Comparison of ENCODE assay signal across 14 mouse cellular contexts in the genomic region with DNA sequence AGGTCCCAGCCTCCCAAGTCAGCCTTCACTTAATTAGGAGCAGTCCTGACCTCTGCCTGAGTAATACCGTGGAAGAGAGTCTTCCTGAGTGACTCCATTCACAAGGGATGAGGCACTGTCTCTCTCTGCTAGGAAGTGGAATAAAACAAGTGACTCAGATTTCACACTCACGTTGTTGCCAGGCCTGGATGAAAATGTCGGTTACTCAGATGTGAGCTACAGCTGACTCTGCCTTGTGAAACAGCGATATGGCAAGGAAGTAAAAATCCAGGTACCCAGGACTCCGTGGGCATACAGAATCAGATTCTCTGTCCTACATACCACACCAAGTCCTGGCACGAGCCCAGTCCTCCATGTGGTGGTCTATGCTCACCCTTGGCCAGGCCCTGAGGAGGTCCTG.
DNase-seq lines count a peak whose midpoint lies in the region; ATAC-seq and TF ChIP-seq lines count a peak whose summit lies in the region.
"Had no signal": no experiment of that assay in that cellular context is flagged by ENCODE, and none has a peak within 500 bp of the region (broad histone marks: within the 10 kb centered on the region; RNA-seq: fewer than 3 reads in every experiment).

No protein-coding gene starts in this region.

- no peak overlapping the region for H3K27ac ChIP-seq in heart, embryonic 12.5 days (ENCODE audit: poor library complexity, severe bottlenecking)
- H3K27ac ChIP-seq: limb, embryonic 13.5 days; liver, embryonic 15.5 days; midbrain, embryonic 10.5 days had no signal

- no peaks in the 10 kb centered on the region for H3K36me3 ChIP-seq in heart, embryonic 12.5 days
- H3K36me3 ChIP-seq: limb, embryonic 13.5 days; liver, embryonic 15.5 days; midbrain, embryonic 10.5 days had no signal

- H3K9me3 ChIP-seq in heart, embryonic 12.5 days (replicated peaks): peaks cover 11% of the 10 kb centered on the region
- H3K9me3 ChIP-seq: liver, embryonic 15.5 days had no signal

- no peaks in the 10 kb centered on the region for H3K4me1 ChIP-seq in heart, embryonic 12.5 days (replicated peaks)
- no peaks in the 10 kb centered on the region for H3K4me1 ChIP-seq in lung, adult 2 months (ENCODE audit: control insufficient read depth, insufficient read depth, low read length)
- H3K4me1 ChIP-seq: limb, embryonic 13.5 days; liver, embryonic 15.5 days; midbrain, embryonic 10.5 days had no signal

- peak; percentile 22 for DNase-seq in heart, adult 11 months
- DNase-seq in 3134 (ENCODE audit: extremely low read depth, insufficient read length, low spot score) (peak; percentile 31), 3T3-L1 (ENCODE audit: low read depth, low spot score) (peak; percentile 84)
- peak; percentile 39 to 92 for DNase-seq in left cerebral cortex, postnatal 25 days (ENCODE audit: low spot score in 2 of 2)
- no peak for DNase-seq in lung, adult 2 months
- DNase-seq in urinary bladder, postnatal 10 days (ENCODE audit: low spot score): no peak
- DNase-seq: cerebellum, adult 9-10 months; forebrain, postnatal 0 days; kidney, adult 9 months had no signal

- intact Hi-C loops in left cerebral cortex, postnatal 25 days (cut with DNase I): no loop called here

- no peaks in the 10 kb centered on the region for H3K27me3 ChIP-seq in heart, embryonic 12.5 days (replicated peaks)
- H3K27me3 ChIP-seq: CH12.LX; limb, embryonic 13.5 days; liver, embryonic 15.5 days had no signal

- no peak for ATAC-seq in heart, embryonic 12.5 days (ENCODE audit: insufficient number of reproducible peaks, low FRiP score)
- ATAC-seq: forebrain, postnatal 0 days had no signal

- TF ChIP-seq POLR2A in lung, adult 2 months (IDR thresholded peaks at IDR 0.05; ENCODE audit: borderline replicate concordance, extremely low read depth, low read depth, low read length): no peak

- no peak overlapping the region for H3K4me3 ChIP-seq in heart, embryonic 12.5 days
- no peak overlapping the region for H3K4me3 ChIP-seq in lung, adult 2 months (replicated peaks; ENCODE audit: extremely low read depth, low read depth, low read length)
- H3K4me3 ChIP-seq: limb, embryonic 13.5 days; liver, embryonic 15.5 days; midbrain, embryonic 10.5 days had no signal

- no peak for TF ChIP-seq CTCF in lung, adult 2 months (IDR thresholded peaks at IDR 0.05; ENCODE audit: insufficient read depth, low read length)

- 79% methylated on average over 6 of the region's 6 CpGs for WGBS in heart, embryonic 12.5 days
- 80% methylated on average over 6 of the region's 6 CpGs for WGBS in lung, adult 2 months

- no peak overlapping the region for H3K9ac ChIP-seq in heart, embryonic 12.5 days
- H3K9ac ChIP-seq: forebrain, postnatal 0 days; limb, embryonic 13.5 days; liver, embryonic 15.5 days had no signal

- no peak overlapping the region for H3K4me2 ChIP-seq in heart, embryonic 12.5 days
- H3K4me2 ChIP-seq: limb, embryonic 13.5 days; liver, embryonic 15.5 days had no signal

Comparison
In these comparisons a context has a peak if more than half of its experiments do, and no peak if none do; other contexts are left out.
1. DNase-seq: peak in heart, adult 11 months (single experiment), 3134 (single experiment), 3T3-L1 (single experiment) and left cerebral cortex, postnatal 25 days (2 of 2); none in lung, adult 2 months (single experiment) and urinary bladder, postnatal 10 days (single experiment).